Mouse (Mus musculus) hindbrain, embryonic 12.5 days (tissue): Measurements from ENCODE around the gene Asgr1. TPM values are rescaled to one million over a fixed set of nuclear protein-coding genes. Genes with fewer than 3 reads are reported as not detected.

Experiments
- ATAC-seq: fragments of 200-750 bp; cut with Nextera tagmentation; 2 replicates; pipeline ENCODE4 v1.8.0; 2017; ENCODE audit warnings: moderate TSS enrichment; ENCODE audit not compliant: low FRiP score
- H3K27ac ChIP-seq: fragments of 300-500 bp; sonication (generic); 2 replicates; pipeline ENCODE4 v1.5.1; 2016; ENCODE audit warnings: mild to moderate bottlenecking
- H3K27me3 ChIP-seq: fragments of 300-500 bp; sonication (generic); 2 replicates; pipeline ENCODE4 v1.6.1; 2016; ENCODE audit warnings: mild to moderate bottlenecking
- H3K36me3 ChIP-seq: fragments of 300-500 bp; sonication (generic); 2 replicates; pipeline ENCODE4 v1.6.1; 2016; ENCODE audit warnings: mild to moderate bottlenecking
- H3K4me1 ChIP-seq: fragments of 300-500 bp; sonication (generic); 2 replicates; pipeline ENCODE4 v1.6.1; 2016
- H3K4me2 ChIP-seq: fragments of 300-500 bp; sonication (generic); replicated peaks from 2 replicates; pipeline ENCODE4 v1.6.1; 2016; ENCODE audit warnings: mild to moderate bottlenecking
- H3K4me3 ChIP-seq: fragments of 300-500 bp; sonication (generic); 2 replicates; pipeline ENCODE4 v1.5.1; 2016; ENCODE audit warnings: mild to moderate bottlenecking
- H3K9ac ChIP-seq: fragments of 300-500 bp; sonication (generic); 2 replicates; pipeline ENCODE4 v1.6.1; 2016; ENCODE audit warnings: mild to moderate bottlenecking, moderate library complexity
- H3K9me3 ChIP-seq: fragments of 300-500 bp; sonication (generic); replicated peaks from 2 replicates; pipeline ENCODE4 v1.6.1; 2016; ENCODE audit warnings: mild to moderate bottlenecking
- WGBS: fragments of 180-500 bp; shearing (Covaris S2); methylation state at CpG from one replicate; pipeline ENCODE4 v1.1.7; 2016; 5-methylcytosine and 5-hydroxymethylcytosine counted together
- polyA plus RNA-seq: library from polyadenylated mRNA; unstranded; fragments of >200 nt; fragmentation: Nextera tagmentation; extraction: Ambion mirVana; gene quantifications from 2 replicates; pipeline ENCODE4 v1.2.1, GENCODE M21; 2016

Asgr1 gene
- polyA plus RNA-seq, 1 experiment from 2014 or later: 0.89 TPM

DNA sequence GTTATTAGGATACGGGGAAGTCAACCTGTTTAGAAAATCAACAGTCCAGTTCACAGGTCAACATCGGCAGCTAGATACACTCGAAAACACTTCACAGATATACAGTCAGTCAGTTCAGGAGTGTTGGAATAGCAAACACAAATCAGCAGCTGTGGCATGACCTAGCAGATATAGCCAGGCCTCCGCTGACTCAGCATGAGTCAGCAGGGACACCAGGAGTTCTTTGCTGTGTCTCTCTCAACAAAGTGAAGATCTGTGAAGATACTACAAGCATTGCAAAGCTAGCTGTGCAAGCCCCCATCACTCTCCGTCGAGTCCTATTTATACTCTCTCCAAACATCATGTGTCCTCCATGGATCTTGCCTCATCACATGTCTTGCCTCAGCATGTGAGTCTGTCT is 21.7 kb downstream of the Asgr1 start:
- ATAC-seq: no peak
- H3K27ac ChIP-seq: no peak overlapping the region
- H3K4me3 ChIP-seq: no peak overlapping the region
- H3K4me1 ChIP-seq: no peaks in the 10 kb centered on the region
- 88% methylated on average over 6 of the region's 6 CpGs for WGBS
- H3K9me3 ChIP-seq: no peaks in the 10 kb centered on the region
- no peaks in the 10 kb centered on the region for H3K36me3 ChIP-seq
- no peak overlapping the region for H3K4me2 ChIP-seq
- no peak overlapping the region for H3K9ac ChIP-seq
- no peaks in the 10 kb centered on the region for H3K27me3 ChIP-seq

- no peak overlapping the region for H3K27ac ChIP-seq
- 68% methylated on average over 2 of the region's 3 CpGs for WGBS
- no peaks in the 10 kb centered on the region for H3K27me3 ChIP-seq
- H3K9me3 ChIP-seq: no peaks in the 10 kb centered on the region
- H3K9ac ChIP-seq: no peak overlapping the region
- no peaks in the 10 kb centered on the region for H3K4me1 ChIP-seq
- ATAC-seq: no peak
- no peaks in the 10 kb centered on the region for H3K36me3 ChIP-seq
- no peak overlapping the region for H3K4me3 ChIP-seq
- no peak overlapping the region for H3K4me2 ChIP-seq
These were observed 23.6 kb downstream of the Asgr1 start for GRCm38 (mm10) chr11:70077441-70077840.

DNA sequence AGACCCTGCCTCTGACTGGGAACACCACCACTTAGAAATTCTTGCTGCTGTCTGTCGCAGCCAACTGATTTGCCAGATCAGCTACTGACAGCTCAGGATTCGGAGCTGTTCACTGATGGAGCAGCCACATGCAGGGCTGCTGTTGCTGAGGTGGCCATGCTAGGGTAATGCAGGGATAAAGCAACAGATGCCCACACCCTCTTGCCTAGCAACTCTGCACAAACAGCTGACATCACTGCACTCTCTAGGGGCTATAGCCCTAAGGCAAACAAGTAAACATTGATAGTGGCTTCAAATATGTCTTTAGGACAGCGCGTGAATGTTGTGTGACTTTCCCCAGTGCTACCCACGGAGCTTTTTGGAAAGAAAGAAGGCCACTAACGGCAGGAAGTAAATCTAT is 25.3 kb downstream of the Asgr1 start:
- no peak overlapping the region for H3K4me3 ChIP-seq
- H3K27me3 ChIP-seq: no peaks in the 10 kb centered on the region
- no peak overlapping the region for H3K27ac ChIP-seq
- no peak overlapping the region for H3K9ac ChIP-seq
- ATAC-seq: no peak
- H3K4me1 ChIP-seq: no peaks in the 10 kb centered on the region
- H3K9me3 ChIP-seq: no peaks in the 10 kb centered on the region
- no peak overlapping the region for H3K4me2 ChIP-seq
- WGBS: 80% methylated on average over 6 of the region's 6 CpGs
- no peaks in the 10 kb centered on the region for H3K36me3 ChIP-seq

GRCm38 (mm10) chr11:70079928-70080327 is 26.0 kb downstream of the Asgr1 start:
- Histone ChIP-seq H3K36me3 (no peaks in the 10 kb centered on the region), H3K4me2 (no peak overlapping the region), H3K27ac (no peak overlapping the region), H3K27me3 (no peaks in the 10 kb centered on the region), H3K4me1 (no peaks in the 10 kb centered on the region), H3K9ac (no peak overlapping the region), H3K4me3 (no peak overlapping the region), H3K9me3 (no peaks in the 10 kb centered on the region)
- ATAC-seq: no peak
- 84% methylated on average over 7 of the region's 7 CpGs for WGBS

DNA sequence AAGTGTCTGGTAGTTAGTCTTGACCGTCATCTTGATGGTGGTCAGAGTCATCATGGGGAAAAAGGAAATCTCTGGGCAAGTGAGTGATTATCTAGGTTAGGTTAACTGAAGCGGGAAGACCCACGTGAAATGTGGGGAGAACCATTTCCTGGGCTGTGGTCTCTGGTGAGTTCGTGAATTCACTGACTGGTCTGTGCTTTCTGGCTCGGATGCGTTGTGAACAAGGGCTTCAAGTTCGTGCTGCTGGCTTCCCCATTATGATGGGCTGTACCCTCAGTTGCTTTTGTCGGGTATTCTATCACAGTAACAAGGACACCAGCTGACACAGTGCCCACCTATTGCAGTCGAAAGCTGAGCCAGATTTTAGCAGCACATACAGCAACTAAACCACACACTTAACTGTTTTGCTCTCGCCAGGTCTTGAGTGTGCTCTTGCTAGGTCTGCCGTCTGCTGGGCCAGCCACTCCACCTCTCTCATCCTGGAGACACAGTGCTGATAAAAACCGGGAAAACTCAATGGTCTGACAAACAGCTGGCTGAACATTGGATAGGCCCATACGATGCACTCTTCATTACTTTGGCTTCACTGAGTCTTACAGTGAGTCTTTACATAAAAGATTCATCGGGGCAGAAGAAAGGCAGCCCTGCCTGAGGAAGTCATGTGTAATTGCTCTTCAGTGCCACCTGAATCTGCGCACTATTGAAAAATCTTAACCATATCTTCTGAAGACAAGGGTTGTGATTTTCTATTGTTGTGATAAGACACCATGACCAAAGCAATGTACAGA is 27.1 kb downstream of the Asgr1 start:
- Histone ChIP-seq H3K36me3 (no peaks in the 10 kb centered on the region), H3K27me3 (no peaks in the 10 kb centered on the region), H3K4me2 (no peak overlapping the region), H3K27ac (no peak overlapping the region), H3K9ac (no peak overlapping the region), H3K4me1 (no peaks in the 10 kb centered on the region), H3K4me3 (no peak overlapping the region), H3K9me3 (no peaks in the 10 kb centered on the region)
- WGBS: 87% methylated on average over 15 of the region's 15 CpGs
- no peak for ATAC-seq

GRCm38 (mm10) chr11:70084563-70084962 is 30.7 kb downstream of the Asgr1 start:
- no peak overlapping the region for H3K9ac ChIP-seq
- H3K9me3 ChIP-seq: no peaks in the 10 kb centered on the region
- ATAC-seq: no peak
- WGBS: 88% methylated on average over 8 of the region's 8 CpGs
- no peaks in the 10 kb centered on the region for H3K36me3 ChIP-seq
- no peaks in the 10 kb centered on the region for H3K4me1 ChIP-seq
- H3K4me2 ChIP-seq: no peak overlapping the region
- no peaks in the 10 kb centered on the region for H3K27me3 ChIP-seq
- H3K27ac ChIP-seq: no peak overlapping the region
- H3K4me3 ChIP-seq: no peak overlapping the region

GRCm38 (mm10) chr11:70091986-70092783 is 38.3 kb downstream of the Asgr1 start, which contains the start of gene Asgr2:
Asgr2 (plus strand) TSS chr11:70092644.
- Histone ChIP-seq H3K27me3 (no peaks in the 10 kb centered on the region), H3K4me3 (no peak within 1 kb of the TSS), H3K9me3 (no peaks in the 10 kb centered on the region), H3K4me1 (no peaks in the 10 kb centered on the region), H3K9ac (no peak within 1 kb of the TSS), H3K36me3 (no peaks in the 10 kb centered on the region), H3K27ac (no peak within 1 kb of the TSS), H3K4me2 (no peak within 1 kb of the TSS)
- WGBS: 87% methylated on average over 12 of the region's 12 CpGs
- ATAC-seq: no peak

GRCm38 (mm10) chr11:70097396-70097795 is 43.5 kb downstream of the Asgr1 start:
- Histone ChIP-seq H3K27me3 (no peaks in the 10 kb centered on the region), H3K9ac (no peak overlapping the region), H3K4me3 (no peak overlapping the region), H3K9me3 (no peaks in the 10 kb centered on the region), H3K4me2 (no peak overlapping the region), H3K36me3 (no peaks in the 10 kb centered on the region), H3K27ac (no peak overlapping the region), H3K4me1 (no peaks in the 10 kb centered on the region)
- 75% methylated on average over 11 of the region's 11 CpGs for WGBS
- ATAC-seq: no peak

GRCm38 (mm10) chr11:70099102-70099501 is 45.2 kb downstream of the Asgr1 start:
- Histone ChIP-seq H3K4me2 (no peak overlapping the region), H3K27ac (no peak overlapping the region), H3K4me3 (no peak overlapping the region), H3K9me3 (no peaks in the 10 kb centered on the region), H3K4me1 (no peaks in the 10 kb centered on the region), H3K27me3 (no peaks in the 10 kb centered on the region), H3K36me3 (no peaks in the 10 kb centered on the region), H3K9ac (no peak overlapping the region)
- WGBS: 86% methylated on average over 2 of the region's 2 CpGs
- ATAC-seq: no peak

DNA sequence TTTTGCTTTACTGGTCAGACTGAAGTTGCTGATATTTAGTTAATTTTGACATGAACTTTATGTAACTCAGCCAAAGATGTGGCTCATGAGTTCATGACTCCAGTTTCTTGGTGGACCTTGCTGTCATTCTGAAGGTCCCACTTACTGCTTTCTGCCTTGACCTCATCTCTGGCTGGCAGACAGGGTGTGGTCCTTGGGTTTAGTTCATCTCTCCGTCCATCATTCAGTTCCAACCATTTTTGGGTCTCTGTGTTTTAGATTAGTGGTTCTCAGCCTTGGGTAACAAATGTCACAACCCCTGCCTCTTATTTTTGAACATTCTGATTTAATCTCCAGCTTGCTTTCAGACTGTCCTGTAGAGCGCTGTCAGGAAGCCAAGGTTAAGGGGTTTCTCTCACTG is 45.9 kb downstream of the Asgr1 start:
- WGBS: 84% methylated on average over 2 of the region's 2 CpGs
- no peak for ATAC-seq
- H3K4me1 ChIP-seq: no peaks in the 10 kb centered on the region

DNA sequence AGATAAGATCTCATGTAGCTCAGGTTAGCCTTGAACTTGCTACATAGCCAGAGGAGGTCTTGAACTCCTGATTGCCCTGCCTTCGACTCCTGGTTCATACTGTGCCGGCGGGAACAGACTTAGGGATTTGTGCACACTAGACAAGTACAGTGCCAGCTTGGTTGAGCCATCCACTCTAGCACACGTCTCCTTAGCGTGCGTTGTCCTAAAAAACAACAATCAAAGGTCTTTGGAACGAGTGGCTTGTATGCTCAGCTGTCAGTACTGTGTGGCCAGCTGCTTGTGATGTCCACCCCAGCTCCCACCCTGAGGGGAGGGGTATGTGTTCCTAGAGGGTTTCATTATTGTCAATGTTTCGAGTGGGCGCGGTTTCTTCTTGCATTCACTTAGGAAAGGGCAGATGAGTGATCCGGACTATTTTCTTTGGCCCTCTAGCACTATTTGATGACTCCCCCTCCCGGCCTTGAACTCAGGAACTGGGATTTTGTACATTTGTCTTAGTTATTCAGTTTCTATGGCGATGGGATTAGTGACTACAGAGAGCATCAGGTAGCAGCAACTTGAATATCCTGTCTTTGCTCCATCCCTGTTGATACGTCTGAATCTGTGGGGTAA is 49.9 kb downstream of the Asgr1 start:
- H3K4me2 ChIP-seq: no peak overlapping the region
- no peaks in the 10 kb centered on the region for H3K36me3 ChIP-seq
- ATAC-seq: no peak
- 79% methylated on average over 14 of the region's 14 CpGs for WGBS
- H3K9me3 ChIP-seq: no peaks in the 10 kb centered on the region
- no peak overlapping the region for H3K9ac ChIP-seq
- no peak overlapping the region for H3K4me3 ChIP-seq
- H3K27ac ChIP-seq: no peak overlapping the region
- no peaks in the 10 kb centered on the region for H3K4me1 ChIP-seq
- H3K27me3 ChIP-seq: no peaks in the 10 kb centered on the region

More for the DNA sequence above, 45.9 kb downstream of the Asgr1 start:
- Histone ChIP-seq H3K9me3 (no peaks in the 10 kb centered on the region), H3K36me3 (no peaks in the 10 kb centered on the region), H3K27me3 (no peaks in the 10 kb centered on the region), H3K4me2 (no peak overlapping the region), H3K27ac (no peak overlapping the region), H3K4me3 (no peak overlapping the region), H3K9ac (no peak overlapping the region)

GRCm38 (mm10) chr11:70107085-70107484 is 53.2 kb downstream of the Asgr1 start:
- Histone ChIP-seq H3K27ac (no peak overlapping the region), H3K27me3 (no peaks in the 10 kb centered on the region), H3K4me3 (no peak overlapping the region), H3K4me2 (no peak overlapping the region), H3K36me3 (no peaks in the 10 kb centered on the region), H3K9me3 (no peaks in the 10 kb centered on the region), H3K9ac (no peak overlapping the region), H3K4me1 (no peaks in the 10 kb centered on the region)
- 73% methylated on average over 8 of the region's 8 CpGs for WGBS
- ATAC-seq: no peak
